Mouse (Mus musculus): ENCODE measurements around the gene Snx6. TPM values are rescaled to one million over a fixed set of nuclear protein-coding genes. Genes with fewer than 3 reads are reported as not detected.
"Not testable (repeated sequence)": the region's sequence is repeated elsewhere in the genome, so short reads cannot be mapped to it uniquely, and the experiment has no call there.

Snx6 gene
- polyA plus RNA-seq, 1 experiment from 2014 or later = 186 TPM

- TF ChIP-seq CTCF (IDR thresholded peaks at IDR 0.05; ENCODE audit: low read depth) = no peak
- 0 out of 2 replicates have a peak overlapping the region, but pooled peaks have one; percentile 51 for H3K27ac ChIP-seq (ENCODE audit: low read depth)
- 4% methylated on average over 11 of the region's 11 CpGs for WGBS
- ATAC-seq (ENCODE audit: insufficient read depth) (peak; percentile 89), DNase-seq (peak; percentile 85)
- H3K4me2 ChIP-seq = peak overlapping the region; percentile 54
- no peaks in the 10 kb centered on the region for H3K27me3 ChIP-seq (ENCODE audit: insufficient read depth, low read length)
- no peaks in the 10 kb centered on the region for H3K9me3 ChIP-seq (ENCODE audit: low read depth, low read length)
- no peaks in the 10 kb centered on the region for H3K36me3 ChIP-seq (ENCODE audit: insufficient read depth)
- 0 out of 2 replicates have a peak overlapping the region, but pooled peaks have one; percentile 20 for H3K9ac ChIP-seq
- H3K4me1 ChIP-seq (ENCODE audit: insufficient read depth) = peaks cover 3% of the 10 kb centered on the region; the same call in 1 of the 2 replicates
- H3K4me3 ChIP-seq (ENCODE audit: low read depth, low read length) = peak overlapping the region; percentile 25
Observed at GRCm38 (mm10) chr12:54834925-54835447, 39.5 kb upstream of the Snx6 start.

- Histone ChIP-seq H3K9ac (no peak overlapping the region), H3K4me1 (ENCODE audit: insufficient read depth) (peaks cover 3% of the 10 kb centered on the region; the same call in 1 of the 2 replicates), H3K27me3 (ENCODE audit: insufficient read depth, low read length) (no peaks in the 10 kb centered on the region), H3K36me3 (ENCODE audit: insufficient read depth) (no peaks in the 10 kb centered on the region), H3K27ac (ENCODE audit: low read depth) (no peak overlapping the region), H3K9me3 (ENCODE audit: low read depth, low read length) (no peaks in the 10 kb centered on the region), H3K4me2 (no peak overlapping the region), H3K4me3 (ENCODE audit: low read depth, low read length) (no peak overlapping the region)
- no peak for DNase-seq
- TF ChIP-seq CTCF (IDR thresholded peaks at IDR 0.05; ENCODE audit: low read depth) = no peak
- no peak for ATAC-seq (ENCODE audit: insufficient read depth)
- 66% methylated on average over 9 of the region's 9 CpGs for WGBS
Observed at GRCm38 (mm10) chr12:54833856-54834399, 38.4 kb upstream of the Snx6 start.

GRCm38 (mm10) chr12:54831927-54832326 is 36.4 kb upstream of the Snx6 start:
- ATAC-seq (ENCODE audit: insufficient read depth); H3K36me3 ChIP-seq (ENCODE audit: insufficient read depth); H3K4me2 ChIP-seq; H3K9ac ChIP-seq; H3K9me3 ChIP-seq (ENCODE audit: low read depth, low read length); DNase-seq; H3K4me1 ChIP-seq (ENCODE audit: insufficient read depth); H3K4me3 ChIP-seq (ENCODE audit: low read depth, low read length); H3K27ac ChIP-seq (ENCODE audit: low read depth); H3K27me3 ChIP-seq (ENCODE audit: insufficient read depth, low read length): not testable (repeated sequence)
- 60% methylated on average over 1 of the region's 1 CpGs for WGBS

- Histone ChIP-seq H3K4me2 (no peak overlapping the region), H3K9ac (no peak overlapping the region), H3K27me3 (ENCODE audit: insufficient read depth, low read length) (no peaks in the 10 kb centered on the region), H3K27ac (ENCODE audit: low read depth) (no peak overlapping the region), H3K4me3 (ENCODE audit: low read depth, low read length) (no peak overlapping the region), H3K9me3 (ENCODE audit: low read depth, low read length) (no peaks in the 10 kb centered on the region), H3K4me1 (ENCODE audit: insufficient read depth) (peaks cover 3% of the 10 kb centered on the region; the same call in 1 of the 2 replicates), H3K36me3 (ENCODE audit: insufficient read depth) (no peaks in the 10 kb centered on the region)
- ATAC-seq (ENCODE audit: insufficient read depth) (peak; percentile 78), DNase-seq (peak; percentile 94)
- 10% methylated on average over 6 of the region's 6 CpGs for WGBS
- TF ChIP-seq CTCF (IDR thresholded peaks at IDR 0.05; ENCODE audit: low read depth) = peak; percentile 95
Observed at GRCm38 (mm10) chr12:54830574-54830973, 35.1 kb upstream of the Snx6 start.

- H3K4me1 ChIP-seq (ENCODE audit: insufficient read depth) = peaks cover 3% of the 10 kb centered on the region; the same call in 1 of the 2 replicates
- no peak for TF ChIP-seq CTCF (IDR thresholded peaks at IDR 0.05; ENCODE audit: low read depth)
- no peak overlapping the region for H3K4me3 ChIP-seq (ENCODE audit: low read depth, low read length)
- no peaks in the 10 kb centered on the region for H3K36me3 ChIP-seq (ENCODE audit: insufficient read depth)
- no peak overlapping the region for H3K27ac ChIP-seq (ENCODE audit: low read depth)
- ATAC-seq (ENCODE audit: insufficient read depth) (no peak), DNase-seq (no peak)
- H3K27me3 ChIP-seq (ENCODE audit: insufficient read depth, low read length) = no peaks in the 10 kb centered on the region
- no peak overlapping the region for H3K9ac ChIP-seq
- 49% methylated on average over 5 of the region's 5 CpGs for WGBS
- no peak overlapping the region for H3K4me2 ChIP-seq
- no peaks in the 10 kb centered on the region for H3K9me3 ChIP-seq (ENCODE audit: low read depth, low read length)
Observed at GRCm38 (mm10) chr12:54829876-54830275, 34.4 kb upstream of the Snx6 start.

GRCm38 (mm10) chr12:54828043-54828442 is 32.5 kb upstream of the Snx6 start:
- Histone ChIP-seq H3K36me3 (ENCODE audit: insufficient read depth) (no peaks in the 10 kb centered on the region), H3K9me3 (ENCODE audit: low read depth, low read length) (no peaks in the 10 kb centered on the region), H3K9ac (no peak overlapping the region), H3K4me1 (ENCODE audit: insufficient read depth) (peaks cover 3% of the 10 kb centered on the region; the same call in 1 of the 2 replicates), H3K27me3 (ENCODE audit: insufficient read depth, low read length) (no peaks in the 10 kb centered on the region), H3K4me2 (no peak overlapping the region), H3K27ac (ENCODE audit: low read depth) (no peak overlapping the region), H3K4me3 (ENCODE audit: low read depth, low read length) (no peak overlapping the region)
- DNase-seq = no peak
- 76% methylated on average over 1 of the region's 1 CpGs for WGBS
- TF ChIP-seq CTCF (IDR thresholded peaks at IDR 0.05; ENCODE audit: low read depth) = no peak
- ATAC-seq (ENCODE audit: insufficient read depth) = no peak

- TF ChIP-seq CTCF (IDR thresholded peaks at IDR 0.05; ENCODE audit: low read depth) = peak; percentile 56
- DNase-seq (peak; percentile 37), ATAC-seq (ENCODE audit: insufficient read depth) (no peak)
- WGBS = 92% methylated on average over 3 of the region's 3 CpGs
- no peaks in the 10 kb centered on the region for H3K27me3 ChIP-seq (ENCODE audit: insufficient read depth, low read length)
- H3K9ac ChIP-seq = no peak overlapping the region
- no peaks in the 10 kb centered on the region for H3K9me3 ChIP-seq (ENCODE audit: low read depth, low read length)
- no peaks in the 10 kb centered on the region for H3K36me3 ChIP-seq (ENCODE audit: insufficient read depth)
- peaks cover 3% of the 10 kb centered on the region; the same call in 1 of the 2 replicates for H3K4me1 ChIP-seq (ENCODE audit: insufficient read depth)
- no peak overlapping the region for H3K4me2 ChIP-seq
- H3K4me3 ChIP-seq (ENCODE audit: low read depth, low read length) = no peak overlapping the region
- no peak overlapping the region for H3K27ac ChIP-seq (ENCODE audit: low read depth)
Observed at GRCm38 (mm10) chr12:54825202-54825601, 29.7 kb upstream of the Snx6 start.

All from lung, embryonic 14.5 days (tissue).